Mouse (Mus musculus): Measurements from ENCODE around the gene Pde11a. TPM values are rescaled to one million over a fixed set of nuclear protein-coding genes. Genes with fewer than 3 reads are reported as not detected.

Pde11a gene
- polyA plus RNA-seq, 1 experiment from 2014 or later, result 0.13 TPM

- ATAC-seq (ENCODE audit: low read depth), result no peak
- 87% methylated on average over 7 of the region's 7 CpGs for WGBS
These were observed 323.1 kb downstream of the Pde11a start for GRCm38 (mm10) chr2:76015460-76015859.

GRCm38 (mm10) chr2:76014659-76015058 is 323.9 kb downstream of the Pde11a start:
- H3K27me3 ChIP-seq (ENCODE audit: control insufficient read depth, insufficient read depth, low read depth, low read length), result no peaks in the 10 kb centered on the region
- no peaks in the 10 kb centered on the region for H3K9me3 ChIP-seq (ENCODE audit: control insufficient read depth, low read length)
- no peaks in the 10 kb centered on the region for H3K4me1 ChIP-seq (replicated peaks; ENCODE audit: control insufficient read depth, insufficient read depth, low read length)
- 72% methylated on average over 3 of the region's 3 CpGs for WGBS
- H3K4me3 ChIP-seq (ENCODE audit: low read length), result no peak overlapping the region
- H3K27ac ChIP-seq (ENCODE audit: low read length), result no peak overlapping the region
- H3K36me3 ChIP-seq (ENCODE audit: control insufficient read depth, insufficient read depth, low read length), result no peaks in the 10 kb centered on the region
- H3K9ac ChIP-seq (ENCODE audit: low read length), result no peak overlapping the region
- no peak for ATAC-seq (ENCODE audit: low read depth)
- no peak overlapping the region for H3K4me2 ChIP-seq (ENCODE audit: low read depth, low read length)

More at GRCm38 (mm10) chr2:76015460-76015859, 323.1 kb downstream of the Pde11a start:
- H3K9ac ChIP-seq (ENCODE audit: low read length), result no peak overlapping the region
- H3K9me3 ChIP-seq (ENCODE audit: control insufficient read depth, low read length), result no peaks in the 10 kb centered on the region
- no peaks in the 10 kb centered on the region for H3K36me3 ChIP-seq (ENCODE audit: control insufficient read depth, insufficient read depth, low read length)
- no peak overlapping the region for H3K4me3 ChIP-seq (ENCODE audit: low read length)
- no peak overlapping the region for H3K4me2 ChIP-seq (ENCODE audit: low read depth, low read length)
- no peaks in the 10 kb centered on the region for H3K4me1 ChIP-seq (replicated peaks; ENCODE audit: control insufficient read depth, insufficient read depth, low read length)
- no peak overlapping the region for H3K27ac ChIP-seq (ENCODE audit: low read length)
- H3K27me3 ChIP-seq (ENCODE audit: control insufficient read depth, insufficient read depth, low read depth, low read length), result no peaks in the 10 kb centered on the region

- Histone ChIP-seq H3K4me1 (replicated peaks; ENCODE audit: control insufficient read depth, insufficient read depth, low read length) (no peaks in the 10 kb centered on the region), H3K27ac (ENCODE audit: low read length) (no peak overlapping the region), H3K36me3 (ENCODE audit: control insufficient read depth, insufficient read depth, low read length) (no peaks in the 10 kb centered on the region), H3K9me3 (ENCODE audit: control insufficient read depth, low read length) (no peaks in the 10 kb centered on the region), H3K9ac (ENCODE audit: low read length) (no peak overlapping the region), H3K4me3 (ENCODE audit: low read length) (no peak overlapping the region), H3K27me3 (ENCODE audit: control insufficient read depth, insufficient read depth, low read depth, low read length) (no peaks in the 10 kb centered on the region), H3K4me2 (ENCODE audit: low read depth, low read length) (no peak overlapping the region)
- WGBS, result 9% methylated on average over 4 of the region's 4 CpGs
- no peak for ATAC-seq (ENCODE audit: low read depth)
These were observed 332.4 kb downstream of the Pde11a start for GRCm38 (mm10) chr2:76006194-76006593.

GRCm38 (mm10) chr2:76002899-76003298 is 335.7 kb downstream of the Pde11a start:
- no peak overlapping the region for H3K4me3 ChIP-seq (ENCODE audit: low read length)
- H3K36me3 ChIP-seq (ENCODE audit: control insufficient read depth, insufficient read depth, low read length), result no peaks in the 10 kb centered on the region
- H3K9ac ChIP-seq (ENCODE audit: low read length), result no peak overlapping the region
- H3K4me1 ChIP-seq (replicated peaks; ENCODE audit: control insufficient read depth, insufficient read depth, low read length), result no peaks in the 10 kb centered on the region; the same call in 1 of the 2 replicates
- no peaks in the 10 kb centered on the region for H3K9me3 ChIP-seq (ENCODE audit: control insufficient read depth, low read length)
- H3K4me2 ChIP-seq (ENCODE audit: low read depth, low read length), result no peak overlapping the region
- no peak for ATAC-seq (ENCODE audit: low read depth)
- WGBS, result 35% methylated on average over 9 of the region's 9 CpGs
- no peak overlapping the region for H3K27ac ChIP-seq (ENCODE audit: low read length)
- H3K27me3 ChIP-seq (ENCODE audit: control insufficient read depth, insufficient read depth, low read depth, low read length), result no peaks in the 10 kb centered on the region

- H3K36me3 ChIP-seq (ENCODE audit: control insufficient read depth, insufficient read depth, low read length), result no peaks in the 10 kb centered on the region
- 0 out of 2 replicates have a peak, but pooled peaks have one; percentile 42 for ATAC-seq (ENCODE audit: low read depth)
- 37% methylated on average over 8 of the region's 8 CpGs for WGBS
These were observed 337.2 kb downstream of the Pde11a start for GRCm38 (mm10) chr2:76001392-76001791.

GRCm38 (mm10) chr2:75999636-76000035 is 338.9 kb downstream of the Pde11a start:
- no peak overlapping the region for H3K27ac ChIP-seq (ENCODE audit: low read length)
- H3K36me3 ChIP-seq (ENCODE audit: control insufficient read depth, insufficient read depth, low read length), result no peaks in the 10 kb centered on the region
- WGBS, result 34% methylated on average over 12 of the region's 12 CpGs
- ATAC-seq (ENCODE audit: low read depth), result 0 out of 2 replicates have a peak, but pooled peaks have one; percentile 22
- no peaks in the 10 kb centered on the region for H3K9me3 ChIP-seq (ENCODE audit: control insufficient read depth, low read length)
- no peak overlapping the region for H3K9ac ChIP-seq (ENCODE audit: low read length)
- H3K4me2 ChIP-seq (ENCODE audit: low read depth, low read length), result no peak overlapping the region
- H3K4me3 ChIP-seq (ENCODE audit: low read length), result no peak overlapping the region
- peaks cover 2% of the 10 kb centered on the region; the same call in 1 of the 2 replicates for H3K4me1 ChIP-seq (replicated peaks; ENCODE audit: control insufficient read depth, insufficient read depth, low read length)
- no peaks in the 10 kb centered on the region for H3K27me3 ChIP-seq (ENCODE audit: control insufficient read depth, insufficient read depth, low read depth, low read length)

More at GRCm38 (mm10) chr2:76001392-76001791, 337.2 kb downstream of the Pde11a start:
- H3K9ac ChIP-seq (ENCODE audit: low read length), result no peak overlapping the region
- H3K27me3 ChIP-seq (ENCODE audit: control insufficient read depth, insufficient read depth, low read depth, low read length), result no peaks in the 10 kb centered on the region
- H3K4me1 ChIP-seq (replicated peaks; ENCODE audit: control insufficient read depth, insufficient read depth, low read length), result peaks cover 2% of the 10 kb centered on the region; the same call in 1 of the 2 replicates
- no peak overlapping the region for H3K4me2 ChIP-seq (ENCODE audit: low read depth, low read length)
- no peak overlapping the region for H3K27ac ChIP-seq (ENCODE audit: low read length)
- H3K9me3 ChIP-seq (ENCODE audit: control insufficient read depth, low read length), result no peaks in the 10 kb centered on the region
- no peak overlapping the region for H3K4me3 ChIP-seq (ENCODE audit: low read length)

GRCm38 (mm10) chr2:75998692-75999091 is 339.9 kb downstream of the Pde11a start:
- 18% methylated on average over 8 of the region's 8 CpGs for WGBS
- Histone ChIP-seq H3K9me3 (ENCODE audit: control insufficient read depth, low read length) (no peaks in the 10 kb centered on the region), H3K27me3 (ENCODE audit: control insufficient read depth, insufficient read depth, low read depth, low read length) (no peaks in the 10 kb centered on the region), H3K36me3 (ENCODE audit: control insufficient read depth, insufficient read depth, low read length) (no peaks in the 10 kb centered on the region), H3K9ac (ENCODE audit: low read length) (no peak overlapping the region), H3K4me3 (ENCODE audit: low read length) (no peak overlapping the region), H3K27ac (ENCODE audit: low read length) (no peak overlapping the region), H3K4me2 (ENCODE audit: low read depth, low read length) (no peak overlapping the region), H3K4me1 (replicated peaks; ENCODE audit: control insufficient read depth, insufficient read depth, low read length) (peaks cover 2% of the 10 kb centered on the region; the same call in 1 of the 2 replicates)
- ATAC-seq (ENCODE audit: low read depth), result peak; percentile 51; the same call in 1 of the 2 replicates

GRCm38 (mm10) chr2:75997726-75998125 is 340.8 kb downstream of the Pde11a start:
- no peak overlapping the region for H3K9ac ChIP-seq (ENCODE audit: low read length)
- peaks cover 2% of the 10 kb centered on the region; the same call in 1 of the 2 replicates for H3K4me1 ChIP-seq (replicated peaks; ENCODE audit: control insufficient read depth, insufficient read depth, low read length)
- H3K27ac ChIP-seq (ENCODE audit: low read length), result no peak overlapping the region
- H3K4me2 ChIP-seq (ENCODE audit: low read depth, low read length), result no peak overlapping the region
- no peaks in the 10 kb centered on the region for H3K27me3 ChIP-seq (ENCODE audit: control insufficient read depth, insufficient read depth, low read depth, low read length)
- H3K36me3 ChIP-seq (ENCODE audit: control insufficient read depth, insufficient read depth, low read length), result no peaks in the 10 kb centered on the region
- 22% methylated on average over 12 of the region's 12 CpGs for WGBS
- no peak overlapping the region for H3K4me3 ChIP-seq (ENCODE audit: low read length)
- ATAC-seq (ENCODE audit: low read depth), result no peak
- H3K9me3 ChIP-seq (ENCODE audit: control insufficient read depth, low read length), result no peaks in the 10 kb centered on the region

- ATAC-seq (ENCODE audit: low read depth), result no peak
- Histone ChIP-seq H3K27ac (ENCODE audit: low read length) (no peak overlapping the region), H3K9ac (ENCODE audit: low read length) (no peak overlapping the region), H3K4me3 (ENCODE audit: low read length) (no peak overlapping the region), H3K4me1 (replicated peaks; ENCODE audit: control insufficient read depth, insufficient read depth, low read length) (peaks cover 23% of the 10 kb centered on the region), H3K4me2 (ENCODE audit: low read depth, low read length) (no peak overlapping the region), H3K36me3 (ENCODE audit: control insufficient read depth, insufficient read depth, low read length) (no peaks in the 10 kb centered on the region), H3K27me3 (ENCODE audit: control insufficient read depth, insufficient read depth, low read depth, low read length) (no peaks in the 10 kb centered on the region), H3K9me3 (ENCODE audit: control insufficient read depth, low read length) (no peaks in the 10 kb centered on the region)
- 93% methylated on average over 11 of the region's 11 CpGs for WGBS
These were observed 343.7 kb downstream of the Pde11a start for GRCm38 (mm10) chr2:75994841-75995240.

Measured in lung, embryonic 16.5 days (tissue).